Mouse (Mus musculus) liver, postnatal 0 days (tissue): ENCODE measurements at regions not wholly inside any gene's neighbourhood (a gene's known extent, or its start where the extent isn't known, plus 50 kb on each side); places are given as distances from the start of the nearest gene placed in this dataset.

Experiments used
- ATAC-seq: fragments of 200-750 bp; cut with Nextera tagmentation; 2 replicates; pipeline ENCODE4 v1.8.0; 2017; ENCODE audit warnings: mild to moderate bottlenecking, moderate library complexity
- DNase-seq: peaks from one replicate; pipeline ENCODE4 v3.0.0-alpha.2; 2016
- H3K27ac ChIP-seq: fragments of 300-500 bp; sonication (generic); 2 replicates; pipeline ENCODE4 v1.5.1; 2014; ENCODE audit warnings: antibody characterized with exemption, moderate library complexity, mild to moderate bottlenecking, low read depth
- H3K27me3 ChIP-seq: fragments of 300-500 bp; sonication (generic); 2 replicates; pipeline ENCODE4 v1.6.1; 2014; ENCODE audit warnings: low read length, control low read depth, mixed read lengths; ENCODE audit not compliant: insufficient read depth
- H3K36me3 ChIP-seq: fragments of 300-500 bp; sonication (generic); replicated peaks from 2 replicates; pipeline ENCODE4 v1.6.1; 2014; ENCODE audit warnings: mild to moderate bottlenecking, control low read depth, low read length, moderate library complexity, mixed read lengths; ENCODE audit not compliant: insufficient read depth
- H3K4me1 ChIP-seq: fragments of 300-500 bp; sonication (generic); 2 replicates; pipeline ENCODE4 v1.6.1; 2014; ENCODE audit warnings: antibody characterized with exemption, mild to moderate bottlenecking, control low read depth; ENCODE audit not compliant: insufficient read depth
- H3K4me2 ChIP-seq: fragments of 300-500 bp; sonication (generic); 2 replicates; pipeline ENCODE4 v1.6.1; 2014; ENCODE audit warnings: low read depth, mild to moderate bottlenecking, low read length, moderate library complexity, mixed read lengths
- H3K4me3 ChIP-seq: fragments of 300-500 bp; sonication (generic); 2 replicates; pipeline ENCODE4 v1.5.1; 2014; ENCODE audit warnings: low read depth, low read length
- H3K9ac ChIP-seq: fragments of 300-500 bp; sonication (generic); replicated peaks from 2 replicates; pipeline ENCODE4 v1.6.1; 2014; ENCODE audit warnings: mild to moderate bottlenecking, moderate library complexity
- H3K9me3 ChIP-seq: fragments of 300-500 bp; sonication (generic); 2 replicates; pipeline ENCODE4 v1.6.1; 2016; ENCODE audit warnings: mild to moderate bottlenecking, control low read depth, low read length, mixed read lengths
- CTCF ChIP-seq: sonication (generic); IDR thresholded peaks from 2 replicates; pipeline ENCODE4 v1.5.1; 2016; ENCODE audit warnings: antibody characterized with exemption, low read depth
- EP300 ChIP-seq: IDR thresholded peaks from 2 replicates; pipeline ENCODE4 v1.6.1; 2016; ENCODE audit warnings: antibody characterized with exemption, low read depth, mild to moderate bottlenecking
- WGBS: fragments of 180-500 bp; shearing (Covaris S2); extraction: QIAGEN DNeasy Blood & Tissue Kit; methylation state at CpG from one replicate; pipeline ENCODE4 v1.1.7; 2014; ENCODE audit not compliant: insufficient replicate concordance; 5-methylcytosine and 5-hydroxymethylcytosine counted together

GRCm38 (mm10) chr16:90666271-90666986, 60.8 kb downstream of the Mis18a start:
- 78% methylated on average over 11 of the region's 11 CpGs for WGBS
- Histone ChIP-seq H3K9ac (no peak overlapping the region), H3K4me3 (no peak overlapping the region), H3K36me3 (no peaks in the 10 kb centered on the region), H3K27me3 (no peaks in the 10 kb centered on the region), H3K9me3 (peaks cover 2% of the 10 kb centered on the region; the same call in 1 of the 2 replicates), H3K4me2 (no peak overlapping the region), H3K4me1 (no peaks in the 10 kb centered on the region), H3K27ac (no peak overlapping the region)
- TF ChIP-seq CTCF, result no peak
- no peak for TF ChIP-seq EP300
- ATAC-seq (no peak), DNase-seq (no peak)

GRCm38 (mm10) chr16:90664086-90664485, 63.1 kb downstream of the Mis18a start:
- Histone ChIP-seq H3K36me3 (no peaks in the 10 kb centered on the region), H3K4me1 (no peaks in the 10 kb centered on the region), H3K27ac (no peak overlapping the region), H3K4me3 (no peak overlapping the region), H3K9ac (no peak overlapping the region), H3K4me2 (no peak overlapping the region), H3K9me3 (peaks cover 2% of the 10 kb centered on the region; the same call in 1 of the 2 replicates), H3K27me3 (no peaks in the 10 kb centered on the region)
- DNase-seq (no peak), ATAC-seq (no peak)
- WGBS, result 74% methylated on average over 9 of the region's 9 CpGs
- TF ChIP-seq EP300, result no peak

- Histone ChIP-seq H3K4me2 (no peak overlapping the region), H3K4me3 (no peak overlapping the region), H3K27me3 (no peaks in the 10 kb centered on the region), H3K27ac (no peak overlapping the region), H3K9ac (no peak overlapping the region), H3K9me3 (no peaks in the 10 kb centered on the region), H3K36me3 (no peaks in the 10 kb centered on the region), H3K4me1 (no peaks in the 10 kb centered on the region)
- ATAC-seq, result no peak
- TF ChIP-seq CTCF, result no peak
- no peak for TF ChIP-seq EP300
- WGBS, result 74% methylated on average over 7 of the region's 7 CpGs
- no peak for DNase-seq
These were observed 69.2 kb downstream of the Mis18a start for GRCm38 (mm10) chr16:90658050-90658449.

GRCm38 (mm10) chr16:90657027-90657426, 70.2 kb downstream of the Mis18a start:
- Histone ChIP-seq H3K4me1 (no peaks in the 10 kb centered on the region), H3K9me3 (no peaks in the 10 kb centered on the region), H3K4me3 (no peak overlapping the region), H3K9ac (no peak overlapping the region), H3K4me2 (no peak overlapping the region), H3K27ac (no peak overlapping the region), H3K36me3 (no peaks in the 10 kb centered on the region), H3K27me3 (no peaks in the 10 kb centered on the region)
- DNase-seq (no peak), ATAC-seq (no peak)
- TF ChIP-seq EP300 (no peak), CTCF (no peak)
- 68% methylated on average over 9 of the region's 9 CpGs for WGBS

- Histone ChIP-seq H3K4me1 (no peaks in the 10 kb centered on the region), H3K27me3 (no peaks in the 10 kb centered on the region), H3K4me3 (no peak overlapping the region), H3K27ac (no peak overlapping the region), H3K36me3 (no peaks in the 10 kb centered on the region), H3K9ac (no peak overlapping the region), H3K4me2 (no peak overlapping the region), H3K9me3 (no peaks in the 10 kb centered on the region)
- TF ChIP-seq EP300 (no peak), CTCF (no peak)
- WGBS, result 76% methylated on average over 16 of the region's 16 CpGs
- ATAC-seq, result no peak
- no peak for DNase-seq
These were observed 70.6 kb downstream of the Mis18a start for GRCm38 (mm10) chr16:90656571-90657011.

GRCm38 (mm10) chr16:90654853-90655252, 72.4 kb downstream of the Mis18a start:
- Histone ChIP-seq H3K9me3 (no peaks in the 10 kb centered on the region), H3K36me3 (no peaks in the 10 kb centered on the region), H3K27me3 (no peaks in the 10 kb centered on the region), H3K9ac (no peak overlapping the region), H3K4me3 (no peak overlapping the region), H3K4me2 (no peak overlapping the region), H3K27ac (no peak overlapping the region), H3K4me1 (no peaks in the 10 kb centered on the region)
- TF ChIP-seq CTCF, result no peak
- DNase-seq, result no peak
- ATAC-seq, result no peak
- WGBS, result 89% methylated on average over 5 of the region's 5 CpGs

GRCm38 (mm10) chr16:90652821-90653220, 74.4 kb downstream of the Mis18a start:
- no peaks in the 10 kb centered on the region for H3K36me3 ChIP-seq
- H3K27ac ChIP-seq, result no peak overlapping the region
- no peaks in the 10 kb centered on the region for H3K27me3 ChIP-seq
- H3K4me3 ChIP-seq, result no peak overlapping the region
- H3K4me1 ChIP-seq, result no peaks in the 10 kb centered on the region
- no peak for TF ChIP-seq EP300
- TF ChIP-seq CTCF, result no peak
- DNase-seq (no peak), ATAC-seq (no peak)
- H3K9ac ChIP-seq, result no peak overlapping the region
- no peaks in the 10 kb centered on the region for H3K9me3 ChIP-seq
- 51% methylated on average over 4 of the region's 4 CpGs for WGBS
- H3K4me2 ChIP-seq, result no peak overlapping the region
